Mouse (Mus musculus) brown adipose tissue, adult 24 weeks (tissue): ENCODE results near the gene Mrpl35. TPM values are rescaled to one million over a fixed set of nuclear protein-coding genes. Genes with fewer than 3 reads are reported as not detected.

Experiments
- H3K27ac ChIP-seq: fragments of 200-500 bp; replicated peaks from 2 replicates; pipeline ENCODE4 v1.5.1; 2012; ENCODE audit warnings: low read depth, mild to moderate bottlenecking, low read length
- H3K4me1 ChIP-seq: fragments of 200-500 bp; 2 replicates; pipeline ENCODE4 v1.6.1; 2012; ENCODE audit warnings: low read length, mixed read lengths; ENCODE audit not compliant: control insufficient read depth, insufficient read depth, insufficient read length
- H3K4me3 ChIP-seq: fragments of 200-500 bp; 2 replicates; pipeline ENCODE4 v1.5.1; 2012; ENCODE audit warnings: low read depth, mild to moderate bottlenecking, low read length, moderate library complexity; ENCODE audit not compliant: insufficient read depth
- polyA plus RNA-seq: library from polyadenylated mRNA; stranded (reverse); fragments of >200 nt; gene quantifications from 2 replicates; pipeline ENCODE4 v1.2.4, GENCODE M21; 2012; ENCODE audit not compliant: missing spikeins, insufficient read depth, insufficient read length

Gene Mrpl35
- polyA plus RNA-seq, 1 experiment = 94.4 TPM

GRCm38 (mm10) chr6:71812820-71813219 lies 13.9 kb downstream of the Mrpl35 start:
- Histone ChIP-seq H3K27ac (no peak overlapping the region), H3K4me1 (no peaks in the 10 kb centered on the region), H3K4me3 (no peak overlapping the region)

- Histone ChIP-seq H3K4me1 (no peaks in the 10 kb centered on the region), H3K4me3 (no peak overlapping the region), H3K27ac (no peak overlapping the region)
These were observed 16.9 kb downstream of the Mrpl35 start for GRCm38 (mm10) chr6:71809890-71810289.

- Histone ChIP-seq H3K27ac (no peak overlapping the region), H3K4me1 (no peaks in the 10 kb centered on the region), H3K4me3 (no peak overlapping the region)
These were observed 20.1 kb downstream of the Mrpl35 start for GRCm38 (mm10) chr6:71806713-71807112.

GRCm38 (mm10) chr6:71804061-71804829 lies 22.5 kb downstream of the Mrpl35 start:
- H3K27ac ChIP-seq = no peak overlapping the region
- no peak overlapping the region for H3K4me3 ChIP-seq
- no peaks in the 10 kb centered on the region for H3K4me1 ChIP-seq

GRCm38 (mm10) chr6:71803609-71804008 lies 23.2 kb downstream of the Mrpl35 start:
- Histone ChIP-seq H3K4me1 (no peaks in the 10 kb centered on the region), H3K4me3 (no peak overlapping the region), H3K27ac (no peak overlapping the region)

GRCm38 (mm10) chr6:71801714-71802094 lies 25.1 kb downstream of the Mrpl35 start:
- Histone ChIP-seq H3K4me3 (no peak overlapping the region), H3K4me1 (no peaks in the 10 kb centered on the region), H3K27ac (no peak overlapping the region)

- Histone ChIP-seq H3K4me3 (no peak overlapping the region), H3K4me1 (no peaks in the 10 kb centered on the region), H3K27ac (no peak overlapping the region)
These were observed 25.6 kb downstream of the Mrpl35 start for GRCm38 (mm10) chr6:71801011-71801713.

- Histone ChIP-seq H3K4me3 (no peak overlapping the region), H3K4me1 (no peaks in the 10 kb centered on the region), H3K27ac (no peak overlapping the region)
These were observed 27.4 kb downstream of the Mrpl35 start for GRCm38 (mm10) chr6:71799391-71799790.

- no peak overlapping the region for H3K27ac ChIP-seq
- no peaks in the 10 kb centered on the region for H3K4me1 ChIP-seq
- no peak overlapping the region for H3K4me3 ChIP-seq
These were observed 35.0 kb downstream of the Mrpl35 start for GRCm38 (mm10) chr6:71791771-71792170.

GRCm38 (mm10) chr6:71788348-71788747 lies 38.4 kb downstream of the Mrpl35 start:
- no peak overlapping the region for H3K27ac ChIP-seq
- H3K4me3 ChIP-seq = no peak overlapping the region
- H3K4me1 ChIP-seq = no peaks in the 10 kb centered on the region

- Histone ChIP-seq H3K27ac (no peak overlapping the region), H3K4me3 (no peak overlapping the region), H3K4me1 (no peaks in the 10 kb centered on the region)
These were observed 43.6 kb downstream of the Mrpl35 start for GRCm38 (mm10) chr6:71783165-71783564.

GRCm38 (mm10) chr6:71780431-71780830 lies 46.3 kb downstream of the Mrpl35 start:
- Histone ChIP-seq H3K27ac (no peak overlapping the region), H3K4me1 (no peaks in the 10 kb centered on the region), H3K4me3 (no peak overlapping the region)

- H3K4me1 ChIP-seq = no peaks in the 10 kb centered on the region
- H3K4me3 ChIP-seq = no peak overlapping the region
- no peak overlapping the region for H3K27ac ChIP-seq
These were observed 46.9 kb downstream of the Mrpl35 start for GRCm38 (mm10) chr6:71779831-71780230.

GRCm38 (mm10) chr6:71778016-71778415 lies 48.8 kb downstream of the Mrpl35 start:
- Histone ChIP-seq H3K4me3 (no peak overlapping the region), H3K4me1 (no peaks in the 10 kb centered on the region), H3K27ac (no peak overlapping the region)

- no peaks in the 10 kb centered on the region for H3K4me1 ChIP-seq
These were observed 54.0 kb downstream of the Mrpl35 start for GRCm38 (mm10) chr6:71772636-71773208.

GRCm38 (mm10) chr6:71772156-71772555 lies 54.6 kb downstream of the Mrpl35 start:
- no peaks in the 10 kb centered on the region for H3K4me1 ChIP-seq
- H3K4me3 ChIP-seq = no peak overlapping the region
- H3K27ac ChIP-seq = no peak overlapping the region

More at GRCm38 (mm10) chr6:71772636-71773208, 54.0 kb downstream of the Mrpl35 start:
- no peak overlapping the region for H3K4me3 ChIP-seq
- H3K27ac ChIP-seq = no peak overlapping the region
